Mouse (Mus musculus): Measurements from ENCODE around the gene Adcy10. TPM values are rescaled to one million over a fixed set of nuclear protein-coding genes. Genes with fewer than 3 reads are reported as not detected.

The Adcy10 gene
- polyA plus RNA-seq, 1 experiment from 2014 or later, result 0.10 TPM

DNA sequence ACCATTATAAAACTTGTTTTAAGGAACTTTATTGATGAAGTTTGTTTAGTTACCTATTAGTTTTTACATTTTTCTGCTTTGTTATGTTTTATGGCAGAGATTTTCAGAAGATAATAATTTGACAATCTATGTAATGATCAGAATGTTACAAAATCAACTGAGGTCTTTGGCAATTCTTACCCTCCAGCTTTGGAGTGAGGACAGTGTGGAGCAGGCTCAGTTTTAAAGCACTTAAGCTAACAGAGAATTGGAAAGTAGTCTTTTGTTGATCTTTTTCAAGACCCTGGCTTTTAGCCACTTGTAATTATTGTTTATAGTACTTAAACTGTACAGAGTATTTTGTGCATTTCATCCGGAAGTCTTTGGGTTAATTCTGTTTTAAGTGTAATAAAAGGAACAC, 22.1 kb upstream of the Adcy10 start:
- WGBS, result 91% methylated on average over 1 of the region's 1 CpGs
- Histone ChIP-seq H3K9me3 (no peaks in the 10 kb centered on the region), H3K27me3 (no peaks in the 10 kb centered on the region), H3K36me3 (no peaks in the 10 kb centered on the region), H3K4me3 (replicated peaks) (no peak overlapping the region), H3K4me2 (no peak overlapping the region), H3K27ac (no peak overlapping the region), H3K9ac (replicated peaks) (no peak overlapping the region), H3K4me1 (replicated peaks) (peaks cover 8% of the 10 kb centered on the region; the same call in 1 of the 2 replicates)
- no peak for ATAC-seq (ENCODE audit: insufficient number of reproducible peaks, insufficient read depth, low FRiP score, low TSS enrichment, low read depth)

DNA sequence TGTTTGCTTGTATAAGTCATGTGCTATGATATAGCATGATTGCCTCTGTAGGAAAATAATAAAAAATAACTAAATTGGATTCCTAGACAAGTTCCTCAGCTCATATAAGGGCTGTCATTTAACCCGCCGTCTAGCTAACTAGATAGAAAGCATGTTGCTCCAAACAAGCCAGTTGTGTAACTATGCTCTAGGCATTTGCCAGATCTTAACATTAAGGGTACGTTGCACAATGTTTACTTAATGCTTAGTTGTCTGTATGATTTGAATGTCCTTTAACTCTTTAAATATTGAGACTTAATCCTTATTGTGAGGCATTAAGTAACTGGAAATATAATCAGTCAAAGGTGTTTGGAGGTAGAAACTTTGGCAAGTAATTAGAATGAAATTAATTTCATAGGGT, 20.4 kb upstream of the Adcy10 start:
- H3K36me3 ChIP-seq, result no peaks in the 10 kb centered on the region
- no peaks in the 10 kb centered on the region for H3K9me3 ChIP-seq
- no peaks in the 10 kb centered on the region for H3K27me3 ChIP-seq
- no peak overlapping the region for H3K4me2 ChIP-seq
- no peak overlapping the region for H3K9ac ChIP-seq (replicated peaks)
- ATAC-seq (ENCODE audit: insufficient number of reproducible peaks, insufficient read depth, low FRiP score, low TSS enrichment, low read depth), result no peak
- 81% methylated on average over 3 of the region's 3 CpGs for WGBS
- H3K4me1 ChIP-seq (replicated peaks), result peaks cover 4% of the 10 kb centered on the region; the same call in 1 of the 2 replicates
- H3K27ac ChIP-seq, result no peak overlapping the region
- H3K4me3 ChIP-seq (replicated peaks), result no peak overlapping the region

DNA sequence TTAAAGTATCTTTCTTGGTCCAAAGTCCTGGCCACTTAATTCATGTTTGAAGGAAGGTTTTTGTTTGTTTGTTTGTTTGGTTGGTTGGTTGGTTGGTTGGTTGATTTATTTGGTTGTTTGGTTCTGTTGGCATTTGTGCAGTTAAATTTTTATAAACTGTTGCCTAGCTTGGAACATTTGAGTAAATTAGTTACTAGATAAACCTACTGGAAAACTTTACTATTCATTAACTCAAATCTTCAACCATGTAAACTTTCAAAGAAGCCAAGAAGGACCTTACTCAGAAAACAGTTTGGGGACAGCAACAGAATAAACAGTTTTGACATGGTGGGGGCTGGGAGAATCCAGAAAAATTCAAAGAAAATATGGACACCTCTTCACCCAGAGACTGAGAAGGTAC, 16.0 kb upstream of the Adcy10 start:
- Histone ChIP-seq H3K27ac (no peak overlapping the region), H3K9ac (replicated peaks) (no peak overlapping the region), H3K4me2 (no peak overlapping the region), H3K4me1 (replicated peaks) (no peaks in the 10 kb centered on the region), H3K4me3 (replicated peaks) (no peak overlapping the region), H3K9me3 (no peaks in the 10 kb centered on the region), H3K36me3 (no peaks in the 10 kb centered on the region), H3K27me3 (no peaks in the 10 kb centered on the region)
- ATAC-seq (ENCODE audit: insufficient number of reproducible peaks, insufficient read depth, low FRiP score, low TSS enrichment, low read depth), result no peak

DNA sequence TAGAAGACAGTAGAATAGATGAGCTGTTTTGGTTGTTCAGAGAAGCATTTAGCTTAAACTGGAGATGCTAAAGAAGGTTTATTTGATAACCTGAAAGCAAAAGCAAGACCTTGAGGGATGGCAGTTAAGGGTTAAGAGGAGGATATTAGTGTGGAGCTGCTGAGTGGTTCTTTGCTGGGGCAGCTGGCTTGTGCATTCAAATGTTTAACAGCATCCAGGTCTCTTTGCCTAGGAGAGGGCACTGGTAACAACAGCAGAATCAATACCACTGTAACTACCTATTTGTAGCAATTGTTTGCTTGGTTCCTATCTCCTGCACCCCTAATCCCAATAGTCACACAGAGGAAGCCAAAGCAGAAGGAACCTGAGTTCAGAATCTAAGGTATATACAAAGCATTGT, 15.3 kb upstream of the Adcy10 start:
- no peak for ATAC-seq (ENCODE audit: insufficient number of reproducible peaks, insufficient read depth, low FRiP score, low TSS enrichment, low read depth)
- Histone ChIP-seq H3K4me3 (replicated peaks) (no peak overlapping the region), H3K9ac (replicated peaks) (no peak overlapping the region), H3K36me3 (no peaks in the 10 kb centered on the region), H3K4me2 (no peak overlapping the region), H3K27me3 (no peaks in the 10 kb centered on the region), H3K4me1 (replicated peaks) (no peaks in the 10 kb centered on the region), H3K27ac (no peak overlapping the region), H3K9me3 (no peaks in the 10 kb centered on the region)

DNA sequence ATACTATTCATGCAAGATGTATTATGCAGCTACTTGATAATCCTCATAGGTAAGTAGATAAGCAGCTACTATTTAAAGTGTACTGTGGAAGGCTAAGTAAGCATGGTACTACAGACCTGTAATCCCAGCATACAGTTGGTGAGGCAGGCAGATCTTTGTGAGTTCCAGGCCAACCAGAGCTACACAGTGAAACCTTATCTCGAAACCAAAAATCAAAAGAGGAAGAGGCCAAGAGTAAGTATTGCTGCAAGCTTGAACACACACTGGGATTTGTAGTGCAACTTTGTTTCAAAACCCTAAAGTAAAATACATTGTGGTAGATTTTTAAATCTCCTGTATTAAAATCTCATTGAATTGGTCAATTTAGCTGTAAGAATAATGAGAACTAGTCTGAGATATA, 13.5 kb upstream of the Adcy10 start:
- Histone ChIP-seq H3K4me2 (no peak overlapping the region), H3K36me3 (no peaks in the 10 kb centered on the region), H3K4me1 (replicated peaks) (no peaks in the 10 kb centered on the region), H3K9me3 (no peaks in the 10 kb centered on the region), H3K9ac (replicated peaks) (no peak overlapping the region), H3K27me3 (no peaks in the 10 kb centered on the region), H3K4me3 (replicated peaks) (no peak overlapping the region), H3K27ac (no peak overlapping the region)
- 82% methylated on average over 1 of the region's 1 CpGs for WGBS
- ATAC-seq (ENCODE audit: insufficient number of reproducible peaks, insufficient read depth, low FRiP score, low TSS enrichment, low read depth), result no peak

DNA sequence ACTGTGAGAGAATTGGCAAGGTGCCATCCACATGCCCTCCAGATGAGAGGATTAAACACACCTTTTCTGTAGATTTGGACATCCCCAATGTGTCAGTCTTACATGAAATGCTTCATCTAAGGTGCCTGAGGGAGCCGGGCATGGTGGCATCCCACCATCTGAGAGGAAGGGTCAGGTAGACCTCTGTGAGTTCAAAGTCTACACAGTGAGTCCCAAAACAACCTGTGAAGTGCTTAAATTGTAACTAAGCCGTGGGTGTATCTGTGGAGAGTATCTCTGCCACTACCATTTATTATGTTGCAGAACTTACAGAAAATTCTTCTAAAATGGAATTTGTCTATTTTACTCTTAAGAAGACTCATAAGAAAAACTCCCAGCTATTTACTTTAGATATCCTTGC, 1.1 kb downstream of the Adcy10 start:
- Histone ChIP-seq H3K36me3 (peaks cover 3% of the 10 kb centered on the region; the same call in 1 of the 2 replicates), H3K27ac (no peak overlapping the region), H3K27me3 (no peaks in the 10 kb centered on the region), H3K9me3 (no peaks in the 10 kb centered on the region), H3K9ac (replicated peaks) (no peak overlapping the region), H3K4me2 (no peak overlapping the region), H3K4me1 (replicated peaks) (no peaks in the 10 kb centered on the region), H3K4me3 (replicated peaks) (no peak overlapping the region)
- ATAC-seq (ENCODE audit: insufficient number of reproducible peaks, insufficient read depth, low FRiP score, low TSS enrichment, low read depth), result no peak
- 84% methylated on average over 2 of the region's 2 CpGs for WGBS

DNA sequence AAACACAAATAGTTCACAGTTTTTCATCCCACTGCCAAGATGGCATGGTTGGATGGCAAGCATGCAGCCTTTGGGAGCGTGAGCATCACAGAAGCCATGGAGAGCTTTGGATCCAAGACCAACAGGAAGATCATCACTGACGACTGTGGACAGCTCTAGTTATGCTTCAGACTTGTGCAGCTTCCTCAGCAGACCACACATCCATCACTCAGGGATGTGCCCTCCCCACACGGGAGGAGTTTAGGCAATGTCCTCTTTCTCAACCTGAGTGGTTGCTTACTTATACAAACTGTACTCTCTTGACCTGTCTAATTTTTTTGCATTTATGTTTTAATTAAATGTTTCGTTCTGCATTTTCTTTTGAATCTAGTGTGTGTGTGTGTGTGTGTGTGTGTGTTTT, 4.2 kb downstream of the Adcy10 start:
- Histone ChIP-seq H3K27me3 (no peaks in the 10 kb centered on the region), H3K4me1 (replicated peaks) (no peaks in the 10 kb centered on the region), H3K4me3 (replicated peaks) (no peak overlapping the region), H3K36me3 (no peaks in the 10 kb centered on the region), H3K27ac (no peak overlapping the region), H3K9me3 (no peaks in the 10 kb centered on the region), H3K4me2 (no peak overlapping the region), H3K9ac (replicated peaks) (no peak overlapping the region)
- WGBS, result 84% methylated on average over 4 of the region's 4 CpGs
- ATAC-seq (ENCODE audit: insufficient number of reproducible peaks, insufficient read depth, low FRiP score, low TSS enrichment, low read depth), result no peak

DNA sequence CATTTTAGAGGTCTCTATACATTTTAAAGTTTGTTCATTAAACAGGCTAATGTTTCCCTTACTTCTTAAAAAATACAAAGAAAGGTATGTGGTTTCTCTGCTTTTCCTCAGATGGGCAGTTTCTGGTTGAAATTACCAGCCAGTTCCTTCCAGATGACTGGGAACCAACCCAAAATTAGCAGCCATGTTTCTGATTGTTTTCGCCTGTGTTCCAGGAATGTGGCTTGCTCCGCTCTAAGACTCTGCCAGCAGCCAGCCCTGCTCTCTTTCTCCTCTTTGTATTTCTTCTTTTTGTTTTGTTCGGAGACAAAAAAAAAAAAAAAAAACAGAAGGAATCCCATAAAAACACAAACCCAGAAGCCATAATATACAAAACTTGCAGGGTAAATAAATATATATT, 13.9 kb downstream of the Adcy10 start:
- Histone ChIP-seq H3K9me3 (no peaks in the 10 kb centered on the region), H3K36me3 (no peaks in the 10 kb centered on the region), H3K9ac (replicated peaks) (no peak overlapping the region), H3K4me1 (replicated peaks) (0 out of 2 replicates have a peak, but pooled peaks cover 2% of the 10 kb centered on the region), H3K27me3 (no peaks in the 10 kb centered on the region), H3K4me3 (replicated peaks) (no peak overlapping the region), H3K4me2 (no peak overlapping the region), H3K27ac (no peak overlapping the region)
- 60% methylated on average over 3 of the region's 3 CpGs for WGBS
- ATAC-seq (ENCODE audit: insufficient number of reproducible peaks, insufficient read depth, low FRiP score, low TSS enrichment, low read depth), result no peak

DNA sequence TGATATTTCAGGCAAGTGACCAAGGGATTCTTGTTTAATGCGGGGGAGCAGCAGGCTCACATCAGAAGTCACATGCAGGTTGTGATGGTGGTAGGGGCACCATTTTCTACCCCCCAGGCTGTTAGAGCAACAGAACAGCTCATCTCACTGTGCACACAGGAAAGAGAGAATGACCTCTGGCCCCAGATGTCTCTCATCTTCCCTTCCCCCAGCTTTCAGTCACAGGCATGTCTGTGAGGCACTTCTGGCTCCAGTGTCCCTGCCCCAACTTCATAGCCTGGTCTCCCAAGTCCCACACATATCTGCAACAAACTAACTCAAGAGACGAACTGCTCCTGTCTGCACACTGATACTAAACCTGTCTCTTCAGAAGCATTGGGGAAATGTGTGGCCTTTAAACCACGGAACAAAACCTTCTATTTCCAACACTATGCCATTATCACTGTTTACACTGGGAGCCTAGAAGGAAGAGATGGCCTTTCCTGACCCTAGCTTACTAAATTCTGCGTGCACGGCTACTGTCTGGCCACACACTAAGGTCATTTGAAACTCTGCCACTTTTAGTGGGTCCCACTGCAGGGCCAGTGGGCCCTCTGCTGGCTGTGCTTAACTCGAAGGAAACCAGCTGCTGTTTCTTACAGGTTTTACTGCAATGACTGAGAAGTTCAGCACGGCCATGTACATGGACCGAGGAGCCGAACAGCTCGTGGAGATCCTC, 18.5 kb downstream of the Adcy10 start:
- Histone ChIP-seq H3K4me2 (no peak overlapping the region), H3K4me1 (replicated peaks) (0 out of 2 replicates have a peak, but pooled peaks cover 2% of the 10 kb centered on the region), H3K27ac (no peak overlapping the region), H3K4me3 (replicated peaks) (no peak overlapping the region), H3K9ac (replicated peaks) (no peak overlapping the region), H3K27me3 (no peaks in the 10 kb centered on the region), H3K9me3 (no peaks in the 10 kb centered on the region), H3K36me3 (no peaks in the 10 kb centered on the region)
- WGBS, result 38% methylated on average over 10 of the region's 10 CpGs
- no peak for ATAC-seq (ENCODE audit: insufficient number of reproducible peaks, insufficient read depth, low FRiP score, low TSS enrichment, low read depth)

DNA sequence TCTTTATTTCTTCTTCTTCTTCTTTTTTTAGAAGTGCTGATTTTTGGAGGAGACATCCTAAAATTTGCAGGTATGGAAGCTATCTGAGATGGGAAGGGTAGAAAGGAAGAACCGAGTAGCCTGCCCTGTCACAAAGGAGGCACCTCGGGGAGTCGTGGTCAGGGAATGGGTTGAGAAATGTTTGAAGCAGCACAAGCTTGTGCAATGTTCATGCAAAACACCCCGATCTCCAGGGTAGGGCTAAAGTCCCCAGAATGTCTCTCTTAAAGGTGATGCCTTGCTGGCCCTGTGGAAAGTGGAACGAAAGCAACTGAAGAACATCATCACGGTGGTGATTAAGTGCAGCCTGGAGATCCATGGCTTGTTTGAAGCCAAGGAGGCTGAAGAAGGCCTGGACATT, 21.3 kb downstream of the Adcy10 start:
- Histone ChIP-seq H3K9me3 (no peaks in the 10 kb centered on the region), H3K4me1 (replicated peaks) (0 out of 2 replicates have a peak, but pooled peaks cover 2% of the 10 kb centered on the region), H3K9ac (replicated peaks) (no peak overlapping the region), H3K36me3 (no peaks in the 10 kb centered on the region), H3K4me3 (replicated peaks) (no peak overlapping the region), H3K27me3 (no peaks in the 10 kb centered on the region), H3K27ac (no peak overlapping the region), H3K4me2 (no peak overlapping the region)
- no peak for ATAC-seq (ENCODE audit: insufficient number of reproducible peaks, insufficient read depth, low FRiP score, low TSS enrichment, low read depth)
- 91% methylated on average over 6 of the region's 6 CpGs for WGBS

DNA sequence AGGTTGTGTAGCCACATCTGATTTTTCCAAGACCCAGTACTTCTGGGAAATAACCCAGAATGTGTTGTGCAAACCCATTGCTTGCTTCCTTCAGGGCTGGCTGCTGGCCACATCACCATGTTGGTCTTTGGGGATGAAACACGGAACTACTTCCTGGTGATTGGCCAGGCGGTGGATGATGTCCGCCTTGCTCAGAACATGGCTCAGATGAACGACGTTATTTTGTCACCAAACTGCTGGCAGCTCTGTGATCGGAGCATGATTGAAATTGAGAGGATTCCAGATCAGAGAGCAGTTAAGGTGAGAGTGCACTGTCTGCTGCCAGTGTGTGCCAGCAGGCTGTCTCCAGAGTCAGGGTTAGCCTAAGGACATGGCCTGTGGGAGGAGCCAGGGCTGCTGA, 25.2 kb downstream of the Adcy10 start:
- Histone ChIP-seq H3K36me3 (no peaks in the 10 kb centered on the region), H3K9ac (replicated peaks) (no peak overlapping the region), H3K27me3 (no peaks in the 10 kb centered on the region), H3K4me2 (no peak overlapping the region), H3K9me3 (no peaks in the 10 kb centered on the region), H3K4me3 (replicated peaks) (no peak overlapping the region), H3K4me1 (replicated peaks) (no peaks in the 10 kb centered on the region), H3K27ac (no peak overlapping the region)
- ATAC-seq (ENCODE audit: insufficient number of reproducible peaks, insufficient read depth, low FRiP score, low TSS enrichment, low read depth), result no peak
- WGBS, result 88% methylated on average over 6 of the region's 6 CpGs

DNA sequence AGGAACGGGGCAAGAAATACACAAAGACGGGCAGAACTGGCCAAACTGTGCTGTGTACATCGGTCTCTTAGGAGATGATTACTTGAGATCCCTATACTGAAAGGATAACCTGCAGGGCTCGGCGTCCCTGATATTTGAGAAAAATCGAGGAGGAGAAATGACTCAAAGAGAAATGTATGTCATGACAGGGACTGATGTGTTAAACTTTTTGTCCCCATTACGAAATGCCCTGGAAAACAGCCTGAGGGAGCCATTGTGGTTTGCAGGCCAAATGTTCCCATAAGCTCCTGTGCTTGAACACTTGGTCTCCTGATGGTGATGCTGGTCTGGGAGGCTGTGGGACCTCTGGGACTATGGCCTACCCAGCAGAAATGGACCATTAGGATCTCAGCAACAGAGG, 35.7 kb downstream of the Adcy10 start:
- no peak overlapping the region for H3K9ac ChIP-seq (replicated peaks)
- H3K27me3 ChIP-seq, result no peaks in the 10 kb centered on the region
- no peak overlapping the region for H3K27ac ChIP-seq
- H3K36me3 ChIP-seq, result no peaks in the 10 kb centered on the region
- 87% methylated on average over 7 of the region's 7 CpGs for WGBS
- no peak overlapping the region for H3K4me2 ChIP-seq
- no peak overlapping the region for H3K4me3 ChIP-seq (replicated peaks)
- no peak for ATAC-seq (ENCODE audit: insufficient number of reproducible peaks, insufficient read depth, low FRiP score, low TSS enrichment, low read depth)
- H3K4me1 ChIP-seq (replicated peaks), result no peaks in the 10 kb centered on the region
- H3K9me3 ChIP-seq, result no peaks in the 10 kb centered on the region
